Mouse (Mus musculus) cerebellum, adult 11-12 months (tissue): ENCODE results near the gene Lce1h.

Experiments used
- DNase-seq: peaks from one replicate; pipeline ENCODE4 v3.0.0; 2022

Lce1h gene

DNA sequence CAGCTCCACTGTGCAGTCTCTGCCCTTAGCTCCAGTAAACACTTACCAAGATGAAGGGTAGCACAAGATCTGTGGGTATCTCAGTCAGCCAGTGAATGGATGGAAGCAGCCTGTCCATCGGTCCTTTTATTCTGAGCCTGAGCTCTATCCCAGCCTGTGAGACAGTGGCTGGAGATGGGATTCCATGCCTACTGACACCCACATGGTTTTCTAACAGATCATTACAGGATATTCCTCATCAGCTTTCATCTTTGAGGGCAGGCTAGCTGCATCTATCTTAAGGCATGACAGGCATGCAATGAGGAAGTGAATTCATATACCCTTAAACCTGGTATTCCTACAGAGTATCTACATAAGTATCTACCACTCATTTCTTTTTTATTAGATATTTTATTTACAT, at the start of gene Lce1h:
Gene Lce1h, minus strand, starts transcription at position 101 of the 400 bp plus-strand sequence.
- DNase-seq: no peak

DNA sequence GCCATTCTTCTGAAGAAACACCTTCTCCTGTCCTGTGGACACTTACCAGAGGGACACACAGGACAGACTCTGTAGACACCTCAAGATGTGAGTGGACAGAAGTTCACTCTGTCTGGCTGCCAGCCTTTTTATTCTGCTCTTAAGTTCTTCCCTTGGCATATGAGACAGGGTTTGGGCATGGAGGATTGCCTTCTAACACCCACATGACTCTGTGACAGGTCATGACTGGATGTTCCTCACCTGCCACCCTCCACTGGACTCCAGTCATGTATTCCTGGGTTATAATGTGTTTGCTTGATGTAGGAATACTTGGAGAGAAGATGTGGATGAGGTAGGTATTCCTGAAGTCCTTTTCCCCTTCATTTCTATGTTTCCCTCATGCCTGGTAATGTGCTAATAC, 42.9 kb upstream of the Lce1h start, which contains the start of gene Lce1k:
Gene Lce1k, minus strand, starts transcription at position 101 of the 400 bp plus-strand sequence.
- DNase-seq: no peak

DNA sequence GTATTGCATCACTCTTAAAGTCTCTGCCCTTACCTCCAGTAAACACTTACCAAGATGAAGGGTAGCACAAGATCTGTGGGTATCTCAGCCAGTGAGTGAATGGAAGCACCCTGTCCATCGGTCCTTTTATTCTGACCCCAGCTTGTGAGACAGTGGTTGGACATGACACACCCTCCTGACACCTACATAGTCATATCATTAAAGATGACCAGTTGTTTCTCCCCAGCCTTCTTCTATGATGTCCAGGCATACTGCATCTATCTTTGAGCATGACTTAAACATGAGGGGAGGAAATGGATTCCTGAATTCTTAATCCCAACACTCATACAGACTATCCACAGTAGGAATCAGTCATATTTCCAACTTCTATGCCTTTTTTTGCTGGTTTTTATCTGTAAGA, 25.5 kb upstream of the Lce1h start, which contains the start of gene Lce1j:
Gene Lce1j, minus strand, starts transcription at position 101 of the 400 bp plus-strand sequence.
- no peak for DNase-seq

DNA sequence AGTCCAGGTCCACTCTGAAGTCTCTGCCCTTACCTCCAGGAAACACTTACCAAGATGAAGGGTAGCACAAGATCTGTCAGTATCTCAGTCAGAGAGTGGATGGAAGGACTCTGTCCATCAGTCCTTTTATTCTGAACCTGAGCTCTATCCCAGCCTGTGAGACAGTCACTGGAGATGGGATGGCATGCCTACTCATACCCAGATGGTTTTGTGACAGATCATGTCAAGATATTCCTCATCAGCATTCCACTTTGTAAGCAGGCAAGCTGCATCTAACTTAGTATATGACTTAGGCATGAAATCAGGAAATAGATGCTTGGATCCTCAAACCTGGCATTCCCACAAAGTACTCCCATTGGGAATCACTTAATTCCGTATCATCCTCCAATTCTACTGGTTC, 13.9 kb upstream of the Lce1h start, which contains the start of gene Lce1i:
Gene Lce1i, minus strand, starts transcription at position 101 of the 400 bp plus-strand sequence.
- no peak for DNase-seq

DNA sequence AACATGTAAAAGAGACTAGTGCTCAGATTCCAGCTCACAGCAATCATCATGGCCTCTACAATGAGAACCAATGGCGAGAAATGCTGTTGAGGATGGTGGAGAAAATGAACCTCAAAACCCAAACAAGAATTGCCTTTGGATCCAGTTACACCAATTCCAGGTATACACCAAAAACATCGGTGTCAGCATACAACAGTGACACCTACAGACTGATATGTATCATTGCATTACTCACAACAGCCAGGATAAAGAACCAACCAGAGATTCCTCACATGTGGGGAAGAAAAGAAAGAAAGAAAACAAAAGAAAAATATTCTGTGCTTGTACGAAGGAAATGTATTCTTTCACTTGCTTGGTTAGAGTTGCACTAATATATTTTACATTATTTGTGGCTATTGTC, 6.7 kb upstream of the Lce1h start:
- DNase-seq: no peak

DNA sequence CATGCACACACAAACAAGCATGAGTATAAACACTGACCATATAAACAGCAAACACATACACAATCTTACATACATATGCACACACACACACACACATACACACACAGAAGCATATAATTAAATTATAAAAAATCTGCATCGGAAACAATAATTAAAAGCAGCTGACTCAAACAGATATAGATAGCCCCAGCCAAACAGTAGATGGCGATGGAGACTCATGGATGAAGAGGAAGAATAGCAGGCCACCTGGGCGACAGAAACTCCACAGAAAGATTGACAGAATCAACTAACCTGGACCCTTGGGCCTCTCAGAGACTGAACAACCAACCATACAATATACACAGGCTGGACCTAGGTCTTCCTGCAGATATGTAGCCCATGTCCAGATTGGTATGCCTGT, 11.7 kb downstream of the Lce1h start:
- DNase-seq: no peak

DNA sequence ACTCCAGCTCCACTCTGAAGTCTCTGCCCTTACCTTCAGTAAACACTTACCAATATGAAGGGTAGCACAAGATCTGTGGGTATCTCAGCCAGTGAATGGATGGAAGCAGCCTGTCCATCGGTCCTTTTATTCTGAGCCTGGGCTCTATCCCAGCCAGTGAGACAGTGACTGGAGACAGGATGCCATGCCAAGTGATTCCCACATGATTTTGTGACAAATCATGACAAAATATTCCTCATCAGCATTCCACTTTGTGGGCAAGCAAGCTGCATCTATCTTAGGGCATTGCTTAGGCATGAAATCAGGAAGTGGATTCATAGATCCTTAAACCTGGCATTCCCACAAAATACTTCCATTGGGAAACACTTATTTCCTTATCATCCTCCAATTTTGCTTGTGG, 12.6 kb downstream of the Lce1h start, which contains the start of gene Lce1g:
Gene Lce1g, minus strand, starts transcription at position 101 of the 400 bp plus-strand sequence.
- no peak for DNase-seq

DNA sequence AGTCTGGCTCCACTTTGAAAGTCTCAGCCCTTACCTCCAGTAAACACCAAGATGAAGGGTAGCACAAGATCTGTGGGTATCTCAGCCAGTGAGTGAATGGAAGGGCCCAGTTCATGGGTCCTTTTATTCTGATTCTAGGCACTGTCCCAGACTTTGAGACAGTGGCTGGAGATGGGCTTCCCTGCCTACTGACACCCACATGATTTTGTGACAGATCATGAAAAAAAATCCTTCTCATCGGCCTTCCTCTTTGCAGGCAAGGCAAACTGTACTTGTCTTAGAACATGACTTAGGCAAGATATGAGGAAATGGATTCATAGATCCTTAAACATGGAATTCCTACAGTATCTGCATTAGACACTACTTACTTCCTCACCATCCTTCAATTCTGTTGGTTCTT, 25.9 kb downstream of the Lce1h start, which contains the start of gene Gm38119:
Gene Gm38119, minus strand, starts transcription at position 101 of the 400 bp plus-strand sequence.
- no peak for DNase-seq

DNA sequence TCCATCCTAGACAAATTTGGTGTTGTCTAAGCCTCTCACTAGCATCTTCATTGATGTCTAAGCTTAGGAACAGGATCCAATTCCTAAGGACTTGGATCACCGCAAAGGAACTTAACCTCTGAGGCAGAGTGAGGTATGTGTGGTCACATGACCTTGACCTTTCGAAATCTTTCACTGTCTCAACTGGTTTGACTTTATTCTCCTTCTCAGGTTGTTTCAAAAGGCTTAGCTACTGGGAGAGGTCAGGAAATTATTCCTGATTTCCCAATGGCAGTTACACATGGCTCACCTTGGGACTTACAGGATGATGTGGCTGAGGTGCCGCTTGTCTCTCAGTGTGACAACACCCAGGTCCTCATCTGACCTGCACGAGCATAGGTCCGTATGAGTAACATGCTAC, 42.2 kb downstream of the Lce1h start:
- no peak for DNase-seq

DNA sequence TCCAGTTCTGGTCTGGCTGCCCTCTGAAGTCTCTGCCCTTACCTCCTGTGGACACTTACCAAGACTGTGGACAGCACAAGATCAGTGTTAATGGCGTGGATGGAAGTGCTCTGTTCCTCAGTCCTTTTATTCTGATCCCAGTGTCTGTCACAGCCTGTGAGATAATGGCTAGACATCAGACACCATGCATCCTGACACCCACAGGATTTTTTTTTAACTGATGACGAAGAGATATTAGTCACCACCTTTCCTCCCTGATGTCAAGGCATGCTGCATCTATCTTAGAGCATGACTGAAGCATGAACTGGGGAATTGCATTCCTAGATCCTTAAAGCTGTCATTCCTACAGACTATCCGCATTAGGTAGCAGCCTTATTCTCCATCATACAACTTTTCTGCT, 44.6 kb downstream of the Lce1h start, which contains the start of gene Lce1f:
Gene Lce1f, minus strand, starts transcription at position 101 of the 400 bp plus-strand sequence.
- DNase-seq: no peak

DNA sequence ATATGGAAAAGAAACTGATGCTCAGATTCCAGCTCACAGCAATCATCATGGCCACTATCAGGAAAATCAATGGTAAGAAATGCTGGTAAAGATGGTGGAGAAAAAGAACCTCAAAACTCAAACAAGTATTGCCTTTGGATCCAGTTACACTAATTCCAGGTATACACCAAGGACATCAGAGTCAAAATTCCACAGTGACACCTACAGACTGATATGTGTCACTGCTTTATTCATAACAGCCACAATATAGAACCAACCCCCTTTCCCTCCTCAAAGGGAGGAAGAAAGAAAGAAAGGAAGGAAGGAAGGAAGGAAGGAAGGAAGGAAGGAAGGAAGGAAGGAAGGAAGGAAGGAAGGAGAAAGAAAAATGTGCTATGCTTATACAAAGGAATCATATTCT, 49.7 kb downstream of the Lce1h start:
- no peak for DNase-seq
